Mouse (Mus musculus) bone marrow macrophage, adult 2 months (primary cell): ENCODE measurements at regions not wholly inside any gene's neighbourhood (a gene's known extent, or its start where the extent isn't known, plus 50 kb on each side); places are given as distances from the start of the nearest gene placed in this dataset.

Experiments
- H3K27ac ChIP-seq: 2 replicates; pipeline ENCODE4 v1.5.1; 2012; ENCODE audit warnings: low read depth, low read length; ENCODE audit not compliant: insufficient read depth
- H3K4me1 ChIP-seq: 2 replicates; pipeline ENCODE4 v1.6.1; 2012; ENCODE audit warnings: low read length; ENCODE audit not compliant: control insufficient read depth, insufficient read depth
- H3K4me3 ChIP-seq: 2 replicates; pipeline ENCODE4 v1.5.1; 2012; ENCODE audit warnings: mild to moderate bottlenecking, low read length, moderate library complexity; ENCODE audit not compliant: insufficient read depth
- CTCF ChIP-seq: IDR thresholded peaks from 2 replicates; pipeline ENCODE4 v1.5.1; 2012; ENCODE audit warnings: low read depth, mild to moderate bottlenecking, low read length, moderate library complexity
- POLR2A ChIP-seq: IDR thresholded peaks from 2 replicates; pipeline ENCODE4 v1.6.1; 2012; ENCODE audit warnings: mild to moderate bottlenecking, low read depth, low read length, borderline replicate concordance

DNA sequence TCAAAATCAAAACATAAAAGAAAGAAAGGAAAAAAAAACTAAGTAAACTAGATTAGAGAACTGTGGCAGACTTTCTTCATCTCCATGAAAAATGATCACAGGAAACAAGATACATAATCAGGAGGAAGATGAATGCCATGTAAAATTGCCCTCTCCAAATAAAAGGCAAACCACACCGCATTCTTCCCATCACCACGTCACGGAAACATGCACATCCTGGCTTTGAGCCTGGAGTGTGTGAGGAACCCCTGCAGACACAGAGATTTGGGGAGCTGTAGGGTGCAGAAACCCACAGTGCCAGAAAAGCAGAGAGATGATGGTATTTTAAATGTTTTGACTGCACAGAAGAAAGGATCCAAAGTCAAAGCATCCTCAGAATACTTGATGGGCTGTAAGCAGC, 488.5 kb upstream of the Tenm4 start:
- Histone ChIP-seq H3K27ac (no peak overlapping the region), H3K4me1 (no peaks in the 10 kb centered on the region), H3K4me3 (no peak overlapping the region)
- no peak for TF ChIP-seq POLR2A
- no peak for TF ChIP-seq CTCF

DNA sequence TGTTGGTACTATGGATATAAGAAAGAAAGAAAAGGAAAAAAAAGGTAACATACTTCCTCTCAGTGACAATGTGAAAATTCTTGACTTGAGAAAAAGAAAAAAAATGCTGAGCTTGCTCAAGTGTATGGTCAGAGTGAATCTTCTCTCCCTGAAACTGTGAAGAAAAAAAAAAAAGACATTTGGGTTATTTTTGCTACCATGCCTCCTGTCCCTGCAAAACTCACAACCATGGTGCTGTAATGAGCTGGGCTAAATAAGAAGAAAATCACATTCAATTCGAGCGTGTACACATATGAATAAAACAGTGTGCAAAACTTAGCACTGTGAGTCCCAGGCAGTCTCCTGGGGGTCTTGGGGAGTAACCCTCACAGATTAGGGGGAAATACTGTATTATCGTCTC, 483.3 kb upstream of the Tenm4 start:
- no peak for TF ChIP-seq POLR2A
- no peak for TF ChIP-seq CTCF
- Histone ChIP-seq H3K4me3 (no peak overlapping the region), H3K27ac (no peak overlapping the region), H3K4me1 (no peaks in the 10 kb centered on the region)

DNA sequence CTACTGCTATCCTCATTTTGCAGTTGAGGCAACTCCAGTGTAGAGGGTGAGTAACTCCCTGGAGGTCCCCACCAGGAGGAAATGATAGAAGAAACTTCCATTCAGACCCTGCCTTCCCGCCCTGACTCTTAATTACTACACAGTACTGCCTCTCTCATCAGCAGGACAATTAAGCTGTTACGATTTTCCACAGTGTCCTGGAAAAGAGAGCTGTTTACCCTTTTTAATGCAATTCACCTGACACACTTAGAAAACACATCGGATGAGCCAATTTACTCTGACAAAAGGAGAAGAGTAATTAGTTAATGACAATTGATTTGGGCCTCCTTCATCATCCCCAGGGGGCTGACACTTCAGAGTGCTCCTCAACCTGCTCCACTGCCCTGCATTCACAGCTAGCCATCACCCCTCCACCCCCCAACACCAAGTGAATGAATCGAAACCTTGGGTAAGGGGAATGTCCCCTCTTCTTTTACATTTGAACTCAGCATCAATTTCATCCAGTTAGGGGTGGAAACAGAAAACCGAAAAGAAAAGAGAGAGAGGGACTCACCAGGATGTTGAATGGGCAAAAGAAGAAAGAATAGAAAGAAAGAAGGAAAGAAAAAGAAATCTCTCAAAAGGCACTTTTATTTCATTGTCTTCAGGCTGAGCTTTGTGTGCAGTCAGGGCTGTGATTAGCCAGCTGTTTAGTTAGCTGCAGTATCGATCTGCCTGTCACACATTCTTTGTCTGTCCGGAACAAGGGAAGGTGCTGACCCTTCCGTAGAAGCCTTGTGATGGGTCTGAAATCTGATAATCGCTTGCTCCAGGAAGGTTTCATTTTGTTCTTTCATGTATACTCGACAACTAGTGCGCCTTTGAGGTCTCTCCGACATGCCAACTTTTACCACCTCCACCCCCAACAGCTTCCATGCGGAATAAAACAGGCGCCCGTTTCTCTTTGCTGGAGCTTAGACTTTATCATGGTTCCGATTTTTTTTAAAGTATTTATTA, 482.6 kb upstream of the Tenm4 start:
- TF ChIP-seq CTCF (no peak), POLR2A (no peak)
- Histone ChIP-seq H3K27ac (no peak overlapping the region), H3K4me1 (no peaks in the 10 kb centered on the region), H3K4me3 (no peak overlapping the region)

DNA sequence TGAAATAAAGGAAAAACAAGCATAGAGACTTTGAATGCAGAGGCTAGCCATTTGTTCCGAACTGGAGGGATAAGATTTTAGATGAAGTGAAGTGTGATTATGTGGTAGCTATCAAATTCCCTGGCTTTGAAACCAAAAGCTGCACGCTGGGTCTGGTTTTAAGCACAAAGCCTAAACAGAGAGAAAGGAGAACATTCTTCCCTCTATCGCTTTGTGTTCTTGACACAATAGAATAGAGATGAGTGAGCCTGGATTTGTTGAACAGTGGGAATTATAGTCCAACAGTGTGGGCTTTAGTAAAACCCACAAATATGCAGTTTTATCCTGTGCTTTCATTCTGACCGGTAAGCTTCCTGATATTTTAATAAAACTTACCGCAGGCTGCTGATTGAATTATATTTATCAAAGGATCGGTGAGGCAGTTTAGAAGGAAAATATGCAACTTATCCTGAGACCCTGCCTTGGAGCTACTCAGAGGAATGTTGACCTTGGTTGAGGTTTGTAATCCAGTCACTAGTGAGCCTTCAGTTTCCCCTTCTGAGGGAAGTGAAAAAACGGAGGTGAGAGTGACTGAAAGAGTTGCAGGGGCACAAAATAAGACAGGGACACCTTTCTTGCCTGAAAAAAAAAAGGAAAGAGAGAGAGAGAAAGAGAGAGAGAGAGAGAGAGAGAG, 481.7 kb upstream of the Tenm4 start:
- TF ChIP-seq POLR2A (no peak), CTCF (no peak)
- H3K27ac ChIP-seq: no peak overlapping the region
- no peak overlapping the region for H3K4me3 ChIP-seq
- H3K4me1 ChIP-seq: no peaks in the 10 kb centered on the region

DNA sequence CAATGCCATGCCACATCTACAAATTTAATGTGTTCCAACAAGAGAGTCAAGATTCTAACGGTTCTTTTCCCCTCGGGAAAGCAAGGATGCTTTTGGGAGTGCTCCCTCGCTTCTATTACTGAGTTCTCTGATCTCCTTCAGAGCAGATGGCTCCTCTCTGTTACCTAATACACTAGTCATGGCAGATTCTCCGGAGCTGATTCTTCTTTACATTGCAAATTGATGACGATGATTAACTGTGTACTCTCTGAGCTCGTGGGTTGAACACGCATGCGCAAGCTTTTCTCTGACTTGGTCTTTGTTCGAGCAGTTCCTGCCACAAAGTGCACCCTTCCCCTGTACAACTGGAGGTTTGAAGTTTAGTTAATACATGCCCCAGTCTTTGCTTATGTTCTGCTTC, 471.5 kb upstream of the Tenm4 start:
- Histone ChIP-seq H3K4me3 (no peak overlapping the region), H3K27ac (no peak overlapping the region), H3K4me1 (no peaks in the 10 kb centered on the region)
- TF ChIP-seq POLR2A: no peak
- no peak for TF ChIP-seq CTCF

DNA sequence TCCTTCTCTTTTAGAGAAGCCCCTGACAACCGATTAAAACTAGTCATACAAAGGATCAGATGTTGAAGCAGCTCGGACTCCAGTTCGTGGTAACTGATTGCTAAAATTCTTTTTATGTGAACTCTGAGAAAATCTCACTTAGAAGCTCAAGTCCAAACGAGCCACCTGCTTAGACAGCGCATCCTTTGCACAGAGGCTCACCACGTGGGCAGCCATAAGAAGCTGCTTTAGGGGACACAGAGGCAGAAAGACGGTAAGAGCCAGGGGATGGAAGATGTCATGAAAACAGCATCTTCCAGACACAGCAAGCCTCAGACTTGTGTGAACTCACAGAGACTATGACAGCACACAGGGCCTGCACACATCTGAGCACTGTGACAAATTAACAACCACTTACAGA, 461.0 kb upstream of the Tenm4 start:
- Histone ChIP-seq H3K4me1 (no peaks in the 10 kb centered on the region), H3K27ac (no peak overlapping the region)
- no peak for TF ChIP-seq POLR2A
- no peak for TF ChIP-seq CTCF

DNA sequence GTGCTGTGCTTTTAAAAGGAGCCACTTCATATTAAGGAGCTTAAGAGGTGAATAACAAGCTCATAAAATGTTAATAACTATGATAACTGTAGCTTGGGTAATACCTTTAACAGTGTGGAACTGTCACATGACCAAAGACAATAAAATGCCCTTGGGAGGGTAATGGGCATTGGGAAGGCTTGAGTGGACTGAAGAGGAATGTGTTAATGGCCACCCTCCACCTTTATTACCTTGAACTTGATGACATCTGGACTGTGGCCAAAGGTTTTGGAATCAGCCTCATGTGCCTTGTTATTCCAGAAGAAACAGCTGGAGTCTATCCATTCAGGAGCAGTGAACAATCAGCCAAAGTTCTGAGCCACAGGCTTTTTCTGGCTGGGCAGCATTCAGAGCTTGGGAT, 451.0 kb upstream of the Tenm4 start:
- no peaks in the 10 kb centered on the region for H3K4me1 ChIP-seq
- no peak overlapping the region for H3K27ac ChIP-seq
- no peak for TF ChIP-seq CTCF
- TF ChIP-seq POLR2A: no peak
- no peak overlapping the region for H3K4me3 ChIP-seq

More for the DNA sequence above, 461.0 kb upstream of the Tenm4 start:
- H3K4me3 ChIP-seq: no peak overlapping the region

DNA sequence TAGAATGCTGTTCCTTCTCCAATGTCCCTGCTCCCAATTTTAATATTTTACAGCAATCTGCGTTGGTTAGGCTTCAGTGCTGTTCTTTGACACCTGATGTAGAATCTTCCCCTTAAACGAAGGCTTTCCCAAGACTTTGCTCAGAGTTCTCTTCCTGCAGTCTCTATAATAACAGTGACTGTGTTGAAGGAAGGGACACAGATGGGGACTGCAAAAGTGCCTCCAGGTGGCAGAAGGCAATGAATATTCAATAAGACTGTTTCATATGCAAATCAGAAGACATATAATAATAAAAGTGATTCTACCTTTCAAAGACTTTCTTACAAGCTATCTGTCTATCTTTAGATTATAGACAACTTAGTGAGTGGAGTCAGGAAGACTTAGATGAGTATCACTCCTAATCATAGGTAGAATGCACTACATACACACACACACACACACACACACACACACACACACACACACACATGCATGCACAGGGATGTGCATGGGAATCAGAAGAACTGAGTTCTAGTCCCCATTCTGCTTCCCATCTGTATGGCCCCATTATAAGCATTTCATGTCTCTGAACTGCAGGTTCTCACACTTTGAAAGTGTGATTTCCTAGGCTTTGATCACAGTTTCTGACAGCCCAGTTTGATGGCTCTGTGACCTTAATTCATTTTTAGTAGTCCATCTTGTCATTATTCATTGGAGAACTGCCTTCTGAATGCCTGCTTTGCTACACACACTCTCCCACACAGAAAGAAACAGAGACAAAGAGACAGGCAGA, 445.1 kb upstream of the Tenm4 start:
- TF ChIP-seq CTCF (no peak), POLR2A (no peak)
- Histone ChIP-seq H3K27ac (no peak overlapping the region), H3K4me3 (no peak overlapping the region), H3K4me1 (no peaks in the 10 kb centered on the region)

DNA sequence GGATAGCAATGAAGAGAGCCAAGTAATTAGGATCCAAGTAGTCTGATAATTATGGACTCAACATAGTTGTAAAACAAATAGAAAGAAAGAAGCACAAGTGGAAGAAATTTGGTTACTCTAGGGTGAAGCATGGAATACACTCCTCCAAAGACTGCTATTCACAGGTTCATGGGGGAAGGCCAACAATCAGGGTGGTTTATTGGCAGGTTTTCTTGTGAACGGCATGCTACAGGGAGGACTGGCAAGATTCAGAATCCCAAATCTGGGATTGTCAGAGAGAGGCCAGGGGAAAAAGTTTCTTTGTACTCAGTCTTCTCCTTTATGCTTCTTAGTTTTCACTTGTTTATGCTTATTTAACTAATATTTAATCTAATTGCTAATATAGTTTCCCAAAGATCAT, 437.2 kb upstream of the Tenm4 start:
- Histone ChIP-seq H3K4me1 (no peaks in the 10 kb centered on the region), H3K4me3 (no peak overlapping the region), H3K27ac (no peak overlapping the region)
- TF ChIP-seq CTCF (no peak), POLR2A (no peak)
